Mouse (Mus musculus) urinary bladder, adult 18-20 months (tissue): ENCODE measurements around the gene Pck1.

Experiments used
- DNase-seq, 2 experiments: peaks; one replicate each; pipeline ENCODE4 v3.0.0; 2022; ENCODE audit warnings: low spot score in 2 of 2, mixed read lengths in 2 of 2

The Pck1 gene

DNA sequence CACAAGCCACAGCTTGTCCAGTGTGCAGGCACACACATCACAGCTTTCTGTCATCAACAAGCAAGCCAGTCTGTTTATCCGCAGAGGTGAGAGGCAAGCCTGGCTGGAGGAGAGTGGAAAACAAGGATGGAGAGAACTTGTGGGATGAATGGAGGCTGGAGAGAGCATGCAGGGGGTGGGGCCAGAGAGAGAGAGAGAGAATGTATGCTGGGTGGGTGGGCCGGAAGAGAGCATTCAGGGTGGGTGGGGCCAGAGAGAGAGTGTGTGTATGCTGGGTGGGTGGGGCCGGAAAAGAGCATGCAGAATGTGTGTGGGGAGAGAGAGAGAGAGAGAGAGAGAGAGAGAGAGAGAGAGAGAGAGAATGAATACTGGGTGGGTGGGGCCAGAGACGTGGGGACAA is 51.8 kb downstream of the Pck1 start:
- DNase-seq = no peak

- DNase-seq = no peak
These were observed 52.8 kb downstream of the Pck1 start for GRCm38 (mm10) chr2:173205563-173206099.

DNA sequence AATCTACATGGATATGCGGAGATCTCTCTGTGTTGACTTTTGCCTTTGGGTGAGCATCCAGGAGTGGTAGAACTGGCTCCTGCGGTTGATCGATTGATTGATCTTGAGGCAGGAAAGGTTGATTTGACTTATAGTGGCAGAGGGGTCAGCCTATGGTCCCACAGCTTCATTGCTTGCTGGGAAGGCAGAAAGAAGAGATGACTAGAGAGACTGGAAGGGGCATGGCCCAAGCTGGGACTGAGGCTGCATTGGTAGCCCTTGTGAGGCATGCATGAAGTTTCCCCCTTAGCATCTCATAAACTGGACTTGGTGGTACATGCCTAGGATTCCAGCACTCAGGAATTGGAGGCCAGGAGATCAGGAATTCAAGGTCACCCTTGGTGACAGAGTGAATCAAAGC is 54.2 kb downstream of the Pck1 start:
- DNase-seq = no peak
